Mouse (Mus musculus): Measurements from ENCODE around the gene Emsy. TPM values are rescaled to one million over a fixed set of nuclear protein-coding genes. Genes with fewer than 3 reads are reported as not detected.

Emsy gene
- 31.5 and 40.2 TPM in 2 replicates for total RNA-seq (2021)
- long read RNA-seq, experiment 1, full-length matches to known transcripts: 1 of 5 reads
- long read RNA-seq, experiment 1, partial matches to known transcripts: 0 of 5 reads
- long read RNA-seq, experiment 1, other reads (novel, unspliced or antisense): 4 of 5 reads
- long read RNA-seq, experiment 2, partial matches to known transcripts: 0 of 5 reads
- long read RNA-seq, experiment 2, other reads (novel, unspliced or antisense): 5 of 5 reads

GRCm38 (mm10) chr7:98656531-98657221, at the start of gene Emsy:
Emsy (minus strand) TSS chr7:98656783.
- peak; percentile 95 for DNase-seq

DNA sequence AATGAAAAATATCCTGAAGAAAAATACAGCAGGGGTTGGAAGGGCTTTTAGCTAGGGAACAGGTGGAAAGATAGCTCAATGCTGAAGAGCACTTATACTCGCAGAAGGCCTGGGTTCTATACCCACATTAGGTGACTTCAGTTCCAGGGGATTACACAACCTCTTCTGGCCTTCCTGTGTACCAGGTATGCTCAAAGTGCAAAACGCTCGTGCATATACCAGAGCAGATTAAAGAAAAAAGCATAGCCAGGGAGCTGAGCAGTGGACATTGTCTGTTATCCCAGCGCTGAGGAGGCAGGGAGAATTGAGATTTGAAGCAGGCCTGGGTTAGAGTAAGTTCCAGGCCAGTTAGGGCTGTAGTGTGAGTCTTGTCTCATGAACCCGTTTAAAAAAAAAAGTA, 47.7 kb upstream of the Emsy start:
- DNase-seq: no peak

GRCm38 (mm10) chr7:98703365-98703881, 46.8 kb upstream of the Emsy start:
- DNase-seq: peak; percentile 66

DNA sequence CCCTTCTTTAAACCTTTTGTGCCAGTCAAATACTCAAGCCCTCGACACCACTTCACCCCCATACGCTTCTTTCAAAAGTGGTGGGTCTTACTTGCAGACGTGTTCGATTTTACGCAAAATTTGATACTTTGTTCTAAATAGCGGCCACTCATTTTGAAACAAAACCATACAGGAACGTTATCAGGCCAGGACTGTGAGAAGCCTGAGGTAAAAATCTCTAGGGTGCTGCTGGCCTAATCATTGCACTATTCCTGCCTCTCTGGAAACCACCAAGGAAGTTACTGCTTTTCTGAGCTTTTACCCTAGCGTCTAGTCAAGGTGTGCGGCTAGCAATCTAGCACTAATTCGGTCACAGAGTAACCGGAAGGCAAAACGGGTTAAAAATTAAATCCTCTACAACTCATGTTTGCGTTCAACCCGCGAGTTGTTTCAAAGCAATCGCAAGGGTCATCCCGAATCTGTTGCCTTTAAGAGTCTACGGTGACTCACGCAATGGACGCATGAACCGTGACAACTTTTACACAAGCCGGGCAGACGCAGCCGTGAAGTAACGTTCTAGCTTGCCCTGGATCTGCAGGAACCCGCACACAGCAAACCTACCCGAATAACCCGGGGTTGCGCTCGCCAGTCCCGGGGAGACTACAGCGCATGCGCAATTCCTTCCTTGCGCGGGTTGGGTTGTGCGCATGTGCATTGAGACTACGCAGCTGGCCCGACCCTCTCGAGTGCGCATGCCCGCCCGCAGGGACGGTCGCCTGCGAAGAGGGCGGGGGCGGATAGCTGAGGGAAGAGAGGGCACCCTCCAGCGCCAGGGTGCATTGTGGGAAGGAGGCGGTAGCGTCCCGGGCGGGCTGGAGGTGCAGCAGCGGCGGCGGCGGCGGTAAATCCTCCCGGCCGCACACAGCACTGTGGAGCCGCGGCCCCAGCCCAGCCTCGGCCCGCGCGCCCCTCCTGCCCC, 46.0 kb upstream of the Emsy start, which contains the start of gene Thap12:
Gene Thap12 (plus strand): TSS at position 821 of the 958 bp plus-strand sequence.
- peak; percentile 100 for DNase-seq

GRCm38 (mm10) chr7:98701771-98702170, 45.2 kb upstream of the Emsy start:
- peak; percentile 33 for DNase-seq

- DNase-seq: no peak
Observed at GRCm38 (mm10) chr7:98698590-98698989, 42.0 kb upstream of the Emsy start.

DNA sequence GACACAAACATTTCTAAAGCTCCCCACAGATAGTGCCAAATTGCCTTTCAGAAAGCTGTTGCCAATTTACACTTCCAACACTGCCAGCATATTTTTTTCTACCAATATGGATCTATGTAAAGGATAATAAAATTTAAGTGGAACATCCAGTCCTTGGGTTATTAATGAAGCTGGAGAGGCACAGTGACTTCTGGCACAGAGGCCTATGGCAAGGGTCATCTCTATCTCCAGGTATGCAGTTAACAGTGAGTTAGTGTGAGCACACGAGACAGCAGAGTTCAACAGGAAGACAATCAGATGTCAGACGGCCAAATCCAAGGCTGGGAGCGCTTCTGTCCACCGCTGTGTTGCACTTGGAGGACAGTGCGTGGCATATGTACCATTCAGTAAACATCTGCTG, 41.5 kb upstream of the Emsy start:
- DNase-seq: no peak

DNA sequence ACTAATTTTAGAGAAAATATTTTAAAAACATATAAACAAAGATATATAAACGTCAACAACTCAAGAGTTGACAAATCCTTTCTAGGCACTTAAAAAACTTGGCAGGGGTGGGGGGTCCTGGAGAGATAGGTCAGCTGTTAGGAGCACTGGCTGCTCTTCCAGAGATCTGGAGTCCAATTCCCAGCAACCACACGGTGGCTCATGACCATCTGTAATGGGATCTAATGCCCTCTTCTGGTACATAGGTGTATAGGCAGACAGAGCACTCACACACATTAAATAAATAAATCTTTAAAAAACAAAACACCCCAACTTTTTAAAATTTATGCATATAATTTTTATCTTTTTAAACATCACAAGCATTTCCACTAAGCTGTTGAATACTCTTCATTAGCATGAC, 40.9 kb upstream of the Emsy start:
- no peak for DNase-seq

DNA sequence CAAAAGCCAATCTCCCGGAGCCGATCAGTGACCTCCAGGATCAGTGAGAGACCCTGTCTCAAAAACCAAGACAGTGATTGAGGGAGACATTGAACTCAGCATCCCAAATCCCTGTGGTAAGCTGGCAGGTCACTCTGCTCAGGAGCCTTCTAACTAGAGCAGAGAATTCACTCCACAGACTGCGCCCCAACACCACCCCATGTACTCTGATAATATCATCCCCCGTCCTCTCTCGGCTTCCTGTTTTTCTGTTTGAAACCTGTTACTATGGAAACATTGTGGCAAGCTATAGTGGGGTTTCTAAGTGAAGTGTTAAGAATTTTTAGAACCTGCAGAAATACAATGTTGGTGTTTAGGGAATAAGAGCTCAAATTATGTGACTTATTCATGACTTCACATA, 37.5 kb upstream of the Emsy start:
- no peak for DNase-seq

GRCm38 (mm10) chr7:98692761-98693546, 36.4 kb upstream of the Emsy start:
- DNase-seq: peak; percentile 26

GRCm38 (mm10) chr7:98690831-98691230, 34.2 kb upstream of the Emsy start:
- DNase-seq: no peak

GRCm38 (mm10) chr7:98690126-98690525, 33.5 kb upstream of the Emsy start:
- DNase-seq: no peak

GRCm38 (mm10) chr7:98685895-98686294, 29.3 kb upstream of the Emsy start:
- peak; percentile 48 for DNase-seq

DNA sequence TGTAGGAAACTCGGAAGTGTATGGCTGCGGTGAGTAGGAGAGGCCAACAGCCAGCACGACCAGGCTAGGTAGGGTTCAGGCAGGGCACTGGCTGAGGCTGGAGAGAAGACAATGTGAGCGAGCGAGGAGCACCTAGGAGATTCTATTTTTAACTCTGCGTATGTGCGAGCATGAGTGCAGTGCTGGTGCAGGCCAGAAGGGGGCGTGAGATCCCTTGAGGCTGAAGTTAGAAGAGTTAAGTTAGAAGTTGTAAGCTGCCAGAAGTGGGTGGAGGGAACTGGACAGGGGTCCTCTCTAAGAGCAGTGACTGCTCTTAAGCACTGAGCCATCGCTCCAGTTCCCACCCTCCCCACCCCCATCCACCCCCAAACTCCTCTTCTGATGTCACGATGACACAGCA, 26.2 kb upstream of the Emsy start:
- no peak for DNase-seq

DNA sequence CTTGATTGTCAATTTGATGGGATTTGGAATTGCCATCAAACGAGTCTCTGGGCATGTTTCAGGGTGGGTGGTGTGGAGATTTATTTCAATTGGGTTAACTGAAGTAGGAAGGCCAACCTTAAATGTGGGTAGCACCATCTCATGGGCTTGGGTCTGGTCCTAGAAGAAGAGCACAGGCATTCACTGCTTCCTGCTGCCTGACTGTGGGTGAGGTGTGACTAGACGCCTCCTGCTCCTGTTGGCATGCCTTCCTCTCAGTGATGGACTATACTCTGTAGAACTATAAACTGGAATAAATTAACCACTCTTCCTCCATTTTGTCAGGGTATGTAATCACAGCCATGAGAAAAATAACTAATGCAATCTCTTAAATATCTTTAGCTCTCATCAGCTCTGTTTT, 24.1 kb upstream of the Emsy start:
- DNase-seq: no peak

- DNase-seq: no peak
Observed at GRCm38 (mm10) chr7:98678441-98678840, 21.9 kb upstream of the Emsy start.

DNA sequence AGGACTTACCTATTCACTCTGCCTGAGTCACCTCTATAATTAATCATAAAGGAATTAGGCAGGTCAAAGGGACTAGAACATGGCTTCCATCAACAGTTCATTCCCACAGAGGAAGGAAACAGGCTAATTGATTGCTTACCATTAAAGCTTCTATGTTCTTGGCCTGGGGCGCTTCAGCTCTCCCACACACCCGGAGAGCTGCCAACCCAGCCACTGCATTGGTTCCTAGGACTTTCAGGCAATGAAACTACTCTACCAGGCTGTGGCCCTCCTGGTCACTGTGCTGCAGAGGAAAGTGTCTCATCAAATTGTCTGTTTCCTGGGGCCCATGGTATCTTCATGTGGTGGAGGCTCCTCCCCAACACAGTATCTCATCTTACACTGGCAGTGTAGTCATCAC, 20.9 kb upstream of the Emsy start:
- DNase-seq: no peak

- DNase-seq: no peak
Observed at GRCm38 (mm10) chr7:98674344-98674743, 17.8 kb upstream of the Emsy start.

DNA sequence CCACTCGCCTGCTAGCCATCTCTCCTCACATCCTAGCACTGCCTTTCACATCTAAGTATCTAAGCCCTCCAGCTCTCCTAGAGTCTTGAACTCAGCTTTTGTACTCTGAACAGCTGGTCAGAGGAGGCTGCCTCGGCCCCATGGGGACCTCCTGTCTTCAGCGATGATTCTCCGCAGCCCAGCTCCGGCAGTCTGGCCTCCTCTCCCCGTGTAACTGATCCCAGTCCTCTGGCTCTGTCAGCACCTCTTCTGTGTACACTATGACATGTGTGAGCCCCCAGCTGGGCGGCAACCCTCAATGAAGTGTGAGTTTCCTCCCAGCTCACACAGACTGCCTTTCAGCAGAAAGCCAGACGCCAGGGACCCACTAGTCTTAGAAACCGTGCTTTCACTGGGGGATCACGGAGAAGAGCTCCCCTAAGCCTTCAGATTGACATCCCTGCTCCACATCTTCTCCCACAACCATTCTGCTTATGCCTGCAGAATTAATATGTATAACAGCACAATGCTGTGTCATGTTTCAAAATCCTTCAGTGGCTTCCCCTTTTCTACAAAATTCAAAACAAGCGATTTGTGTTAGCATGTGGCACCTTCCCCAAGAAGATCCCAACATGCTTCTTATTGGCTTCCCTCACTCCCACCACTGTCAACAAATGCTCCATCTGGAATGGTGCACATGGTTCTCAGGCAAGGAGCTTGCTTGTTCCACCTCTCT, 15.8 kb upstream of the Emsy start:
- DNase-seq: peak; percentile 7

GRCm38 (mm10) chr7:98671416-98671815, 14.8 kb upstream of the Emsy start:
- DNase-seq: no peak

DNA sequence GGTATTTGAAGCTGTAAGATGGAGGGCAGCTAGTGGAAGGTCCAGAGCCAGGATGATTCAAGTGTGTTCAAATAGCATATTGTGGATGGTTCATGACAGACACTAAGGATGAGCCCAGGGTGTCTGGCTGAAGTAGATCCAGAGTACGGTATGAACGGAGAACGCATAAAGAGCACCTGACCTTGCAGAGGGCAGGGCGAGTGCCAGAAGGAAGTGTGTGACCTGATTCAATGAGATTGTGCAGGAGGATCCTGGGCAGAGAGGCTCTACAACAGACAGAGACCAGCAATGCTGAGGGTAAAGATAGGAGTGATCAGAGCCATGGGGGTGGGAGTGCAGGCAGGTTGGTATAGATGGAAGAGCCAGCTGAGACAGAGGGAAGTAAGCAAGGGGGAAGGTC, 14.2 kb upstream of the Emsy start:
- no peak for DNase-seq

All from adrenal gland, postnatal 14 days (tissue).